Mouse (Mus musculus) testis, adult 2 months (tissue): ENCODE data around the gene Csad.

Experiments
- CTCF ChIP-seq: fragments of 200-500 bp; IDR thresholded peaks from 2 replicates; pipeline ENCODE4 v1.5.1; 2012; ENCODE audit warnings: low read depth, mild to moderate bottlenecking, inconsistent platforms, low read length, moderate library complexity; ENCODE audit not compliant: control insufficient read depth, insufficient read depth, insufficient replicate concordance
- POLR2A ChIP-seq: fragments of 200-500 bp; IDR thresholded peaks from 2 replicates; pipeline ENCODE4 v1.6.1; 2012; ENCODE audit warnings: low read depth, mild to moderate bottlenecking, inconsistent platforms, low read length, moderate library complexity; ENCODE audit not compliant: control insufficient read depth

GRCm38 (mm10) chr15:102150301-102151135, 54.0 kb downstream of the Csad start, which contains the start of gene Soat2:
- TF ChIP-seq CTCF (no peak), POLR2A (no peak)
